Mouse (Mus musculus): ENCODE data around the gene Sema6d. TPM values are rescaled to one million over a fixed set of nuclear protein-coding genes. Genes with fewer than 3 reads are reported as not detected.

Sema6d gene
- polyA plus RNA-seq, 1 experiment, result 5.6 TPM

DNA sequence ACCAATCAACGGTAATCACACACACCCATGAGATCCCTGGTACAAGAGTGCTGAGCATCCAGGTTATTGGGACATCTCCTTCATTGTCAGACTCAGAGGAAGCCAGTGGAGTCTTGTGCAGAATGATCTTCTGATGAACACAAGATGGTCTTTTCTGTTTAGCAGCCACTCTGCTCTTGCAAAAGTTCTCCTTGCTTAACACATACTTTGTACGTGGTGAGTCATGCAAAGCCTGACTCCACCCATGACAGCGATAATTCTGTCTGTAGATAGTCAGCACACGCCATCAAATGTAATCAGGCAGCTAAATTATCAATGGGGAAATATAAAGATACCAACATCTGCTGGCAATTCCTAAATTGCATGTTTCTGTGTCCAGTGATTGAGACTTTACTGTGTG is 307.0 kb downstream of the Sema6d start:
- Histone ChIP-seq H3K36me3 (ENCODE audit: control insufficient read depth, insufficient read depth, low read length) (no peaks in the 10 kb centered on the region), H3K27me3 (replicated peaks; ENCODE audit: control insufficient read depth, insufficient read depth, low read length) (no peaks in the 10 kb centered on the region), H3K27ac (ENCODE audit: insufficient read depth, low read depth, low read length) (no peak overlapping the region), H3K4me3 (ENCODE audit: insufficient read depth, low read depth, low read length) (no peak overlapping the region), H3K4me1 (ENCODE audit: control insufficient read depth, insufficient read depth, low read length) (no peaks in the 10 kb centered on the region)
- TF ChIP-seq CTCF (conservative IDR thresholded peaks at IDR 0.05; ENCODE audit: insufficient read depth, insufficient read length, low read depth, low read length) (no peak), POLR2A (IDR thresholded peaks at IDR 0.05; ENCODE audit: low read depth, low read length) (no peak)
- no peak for DNase-seq
- 87% methylated on average over 4 of the region's 4 CpGs for WGBS

GRCm38 (mm10) chr2:124397304-124397703 is 307.5 kb downstream of the Sema6d start:
- Histone ChIP-seq H3K27ac (ENCODE audit: insufficient read depth, low read depth, low read length) (no peak overlapping the region), H3K36me3 (ENCODE audit: control insufficient read depth, insufficient read depth, low read length) (no peaks in the 10 kb centered on the region), H3K4me3 (ENCODE audit: insufficient read depth, low read depth, low read length) (no peak overlapping the region), H3K27me3 (replicated peaks; ENCODE audit: control insufficient read depth, insufficient read depth, low read length) (no peaks in the 10 kb centered on the region), H3K4me1 (ENCODE audit: control insufficient read depth, insufficient read depth, low read length) (no peaks in the 10 kb centered on the region)
- DNase-seq, result no peak
- TF ChIP-seq POLR2A (IDR thresholded peaks at IDR 0.05; ENCODE audit: low read depth, low read length) (no peak), CTCF (conservative IDR thresholded peaks at IDR 0.05; ENCODE audit: insufficient read depth, insufficient read length, low read depth, low read length) (no peak)
- 95% methylated on average over 5 of the region's 5 CpGs for WGBS

GRCm38 (mm10) chr2:124399611-124400010 is 309.8 kb downstream of the Sema6d start:
- no peaks in the 10 kb centered on the region for H3K4me1 ChIP-seq (ENCODE audit: control insufficient read depth, insufficient read depth, low read length)
- WGBS, result 93% methylated on average over 2 of the region's 2 CpGs
- no peaks in the 10 kb centered on the region for H3K27me3 ChIP-seq (replicated peaks; ENCODE audit: control insufficient read depth, insufficient read depth, low read length)
- TF ChIP-seq POLR2A (IDR thresholded peaks at IDR 0.05; ENCODE audit: low read depth, low read length), result no peak
- TF ChIP-seq CTCF (conservative IDR thresholded peaks at IDR 0.05; ENCODE audit: insufficient read depth, insufficient read length, low read depth, low read length), result no peak
- no peak for DNase-seq
- no peak overlapping the region for H3K4me3 ChIP-seq (ENCODE audit: insufficient read depth, low read depth, low read length)
- H3K27ac ChIP-seq (ENCODE audit: insufficient read depth, low read depth, low read length), result no peak overlapping the region
- no peaks in the 10 kb centered on the region for H3K36me3 ChIP-seq (ENCODE audit: control insufficient read depth, insufficient read depth, low read length)

DNA sequence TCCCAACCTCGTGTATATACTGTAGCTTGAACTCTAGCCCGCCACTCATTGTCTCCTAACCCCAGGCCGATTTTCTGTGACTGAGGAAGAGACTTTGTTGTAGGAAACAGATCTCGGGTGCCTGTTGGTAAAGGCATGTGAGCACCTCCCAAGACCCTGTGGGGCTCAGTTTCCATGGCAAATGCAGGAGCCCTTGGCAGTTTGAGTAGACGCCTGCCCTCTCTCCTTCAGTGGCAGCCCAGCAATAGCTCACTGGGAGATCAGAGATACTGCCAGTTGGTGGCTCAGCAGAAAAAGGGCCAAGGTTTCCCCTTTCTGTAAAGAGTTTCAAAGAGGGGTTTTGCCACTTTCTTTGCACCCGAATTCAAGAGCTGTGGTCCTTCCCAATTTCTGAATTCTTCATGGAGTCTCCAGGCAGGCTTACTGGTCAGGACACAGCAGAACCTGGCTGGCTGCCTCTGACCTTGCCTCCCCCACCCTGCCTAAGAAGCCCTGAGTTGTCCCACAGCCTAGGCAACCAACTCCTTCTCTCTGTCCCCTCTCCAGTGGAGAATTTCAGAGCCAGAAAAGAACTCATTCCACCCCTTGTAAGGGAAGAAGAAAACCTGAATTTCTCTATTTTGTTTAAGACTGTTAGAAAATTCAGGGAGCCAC is 312.1 kb downstream of the Sema6d start:
- WGBS, result 68% methylated on average over 6 of the region's 6 CpGs
- H3K27me3 ChIP-seq (replicated peaks; ENCODE audit: control insufficient read depth, insufficient read depth, low read length), result no peaks in the 10 kb centered on the region

GRCm38 (mm10) chr2:124403571-124403970 is 313.8 kb downstream of the Sema6d start:
- TF ChIP-seq CTCF (conservative IDR thresholded peaks at IDR 0.05; ENCODE audit: insufficient read depth, insufficient read length, low read depth, low read length), result no peak
- no peak for TF ChIP-seq POLR2A (IDR thresholded peaks at IDR 0.05; ENCODE audit: low read depth, low read length)
- no peaks in the 10 kb centered on the region for H3K4me1 ChIP-seq (ENCODE audit: control insufficient read depth, insufficient read depth, low read length)
- H3K27me3 ChIP-seq (replicated peaks; ENCODE audit: control insufficient read depth, insufficient read depth, low read length), result no peaks in the 10 kb centered on the region
- DNase-seq, result no peak
- H3K4me3 ChIP-seq (ENCODE audit: insufficient read depth, low read depth, low read length), result no peak overlapping the region
- WGBS, result 72% methylated on average over 8 of the region's 8 CpGs
- no peak overlapping the region for H3K27ac ChIP-seq (ENCODE audit: insufficient read depth, low read depth, low read length)
- H3K36me3 ChIP-seq (ENCODE audit: control insufficient read depth, insufficient read depth, low read length), result no peaks in the 10 kb centered on the region

More for the DNA sequence above, 312.1 kb downstream of the Sema6d start:
- Histone ChIP-seq H3K36me3 (ENCODE audit: control insufficient read depth, insufficient read depth, low read length) (no peaks in the 10 kb centered on the region), H3K4me3 (ENCODE audit: insufficient read depth, low read depth, low read length) (no peak overlapping the region), H3K27ac (ENCODE audit: insufficient read depth, low read depth, low read length) (no peak overlapping the region), H3K4me1 (ENCODE audit: control insufficient read depth, insufficient read depth, low read length) (no peaks in the 10 kb centered on the region)
- DNase-seq, result no peak
- no peak for TF ChIP-seq CTCF (conservative IDR thresholded peaks at IDR 0.05; ENCODE audit: insufficient read depth, insufficient read length, low read depth, low read length)
- TF ChIP-seq POLR2A (IDR thresholded peaks at IDR 0.05; ENCODE audit: low read depth, low read length), result no peak

DNA sequence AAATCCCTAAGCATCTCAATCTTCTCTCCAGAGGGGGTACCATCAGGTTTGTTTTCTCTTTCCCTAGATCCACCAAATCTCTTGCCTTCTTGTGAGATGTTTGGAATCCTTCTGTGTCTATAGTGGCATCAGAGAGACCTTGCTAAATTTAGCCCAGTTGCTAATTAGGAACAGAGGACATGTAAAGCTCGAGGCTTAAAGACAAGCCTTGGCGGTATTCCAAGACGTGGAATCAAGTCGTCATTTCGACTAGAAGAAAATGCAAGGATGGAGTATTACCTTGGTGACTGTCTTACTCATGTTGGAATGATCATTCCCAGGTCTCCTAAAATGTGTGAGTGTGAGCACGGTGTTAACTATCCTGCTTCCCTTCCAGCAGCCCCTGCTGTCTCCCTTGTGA is 314.2 kb downstream of the Sema6d start:
- TF ChIP-seq CTCF (conservative IDR thresholded peaks at IDR 0.05; ENCODE audit: insufficient read depth, insufficient read length, low read depth, low read length) (no peak), POLR2A (IDR thresholded peaks at IDR 0.05; ENCODE audit: low read depth, low read length) (no peak)
- 68% methylated on average over 6 of the region's 6 CpGs for WGBS
- no peaks in the 10 kb centered on the region for H3K27me3 ChIP-seq (replicated peaks; ENCODE audit: control insufficient read depth, insufficient read depth, low read length)
- no peak overlapping the region for H3K27ac ChIP-seq (ENCODE audit: insufficient read depth, low read depth, low read length)
- no peaks in the 10 kb centered on the region for H3K4me1 ChIP-seq (ENCODE audit: control insufficient read depth, insufficient read depth, low read length)
- H3K4me3 ChIP-seq (ENCODE audit: insufficient read depth, low read depth, low read length), result no peak overlapping the region
- no peak for DNase-seq
- no peaks in the 10 kb centered on the region for H3K36me3 ChIP-seq (ENCODE audit: control insufficient read depth, insufficient read depth, low read length)

- 87% methylated on average over 6 of the region's 6 CpGs for WGBS
- Histone ChIP-seq H3K36me3 (ENCODE audit: control insufficient read depth, insufficient read depth, low read length) (no peaks in the 10 kb centered on the region), H3K4me1 (ENCODE audit: control insufficient read depth, insufficient read depth, low read length) (no peaks in the 10 kb centered on the region), H3K27me3 (replicated peaks; ENCODE audit: control insufficient read depth, insufficient read depth, low read length) (no peaks in the 10 kb centered on the region), H3K4me3 (ENCODE audit: insufficient read depth, low read depth, low read length) (no peak overlapping the region), H3K27ac (ENCODE audit: insufficient read depth, low read depth, low read length) (no peak overlapping the region)
- TF ChIP-seq POLR2A (IDR thresholded peaks at IDR 0.05; ENCODE audit: low read depth, low read length) (no peak), CTCF (conservative IDR thresholded peaks at IDR 0.05; ENCODE audit: insufficient read depth, insufficient read length, low read depth, low read length) (no peak)
- DNase-seq, result no peak
Observed at GRCm38 (mm10) chr2:124404631-124405562, 315.1 kb downstream of the Sema6d start.
